Mouse (Mus musculus): ENCODE data around the gene Ribc1. TPM values are rescaled to one million over a fixed set of nuclear protein-coding genes. Genes with fewer than 3 reads are reported as not detected.

Gene Ribc1
- polyA plus RNA-seq, 1 experiment from 2014 or later, result 2.1 TPM

DNA sequence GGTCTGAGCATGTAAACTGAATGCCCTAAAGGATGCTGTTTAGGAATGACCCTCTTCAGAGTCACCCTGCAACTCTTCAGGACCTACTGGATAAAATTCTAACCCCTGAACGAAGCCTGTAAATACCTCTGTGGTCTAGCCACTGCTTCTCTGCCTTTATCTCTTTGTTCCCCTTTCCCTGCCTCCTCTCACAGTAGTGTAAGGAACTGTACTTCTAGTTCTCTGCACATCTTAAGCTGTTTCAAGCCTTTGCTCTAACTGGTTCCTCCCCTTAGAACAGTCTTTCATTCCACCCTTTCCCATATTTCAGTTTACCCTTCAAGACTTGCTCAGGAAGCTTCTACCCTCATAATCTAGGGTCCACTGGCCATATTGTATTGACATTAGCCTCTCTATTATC is 8.2 kb downstream of the Ribc1 start:
- Histone ChIP-seq H3K9ac (ENCODE audit: low read length) (no peak overlapping the region), H3K27ac (ENCODE audit: low read length) (no peak overlapping the region), H3K9me3 (replicated peaks; ENCODE audit: control insufficient read depth, low read length) (no peaks in the 10 kb centered on the region), H3K27me3 (ENCODE audit: control insufficient read depth, insufficient read depth, low read length) (peaks cover 16% of the 10 kb centered on the region), H3K4me1 (ENCODE audit: control insufficient read depth, insufficient read depth, low read length) (no peaks in the 10 kb centered on the region), H3K4me3 (replicated peaks; ENCODE audit: low read length) (no peak overlapping the region), H3K4me2 (ENCODE audit: low read depth, low read length) (no peak overlapping the region), H3K36me3 (ENCODE audit: control insufficient read depth, insufficient read depth, low read length) (no peaks in the 10 kb centered on the region)
- ATAC-seq (ENCODE audit: insufficient read depth, low FRiP score), result no peak
- WGBS, result 65% methylated on average over 1 of the region's 1 CpGs

DNA sequence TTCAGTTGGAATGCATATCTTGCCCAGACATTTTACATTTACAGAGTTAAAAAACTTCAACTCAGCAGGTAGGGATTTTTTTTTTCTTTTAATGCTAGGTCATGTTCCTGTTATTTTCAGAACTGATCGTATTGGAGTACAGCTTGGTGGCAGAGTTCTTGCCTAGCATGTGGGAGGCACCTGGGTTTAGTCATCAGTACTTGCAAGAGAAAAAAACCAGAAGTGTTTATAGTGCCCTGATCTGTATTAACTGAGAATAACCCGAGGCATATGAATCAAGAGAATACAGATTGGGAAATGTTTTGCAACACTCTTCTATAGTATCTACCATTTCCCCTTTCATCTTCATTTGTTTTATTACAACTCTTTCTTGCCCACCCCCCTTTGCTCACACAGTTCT is 13.2 kb downstream of the Ribc1 start:
- 46% methylated on average over 2 of the region's 2 CpGs for WGBS
- Histone ChIP-seq H3K4me3 (replicated peaks; ENCODE audit: low read length) (no peak overlapping the region; the same call in 1 of the 2 replicates), H3K4me2 (ENCODE audit: low read depth, low read length) (peak overlapping the region; percentile 70)

DNA sequence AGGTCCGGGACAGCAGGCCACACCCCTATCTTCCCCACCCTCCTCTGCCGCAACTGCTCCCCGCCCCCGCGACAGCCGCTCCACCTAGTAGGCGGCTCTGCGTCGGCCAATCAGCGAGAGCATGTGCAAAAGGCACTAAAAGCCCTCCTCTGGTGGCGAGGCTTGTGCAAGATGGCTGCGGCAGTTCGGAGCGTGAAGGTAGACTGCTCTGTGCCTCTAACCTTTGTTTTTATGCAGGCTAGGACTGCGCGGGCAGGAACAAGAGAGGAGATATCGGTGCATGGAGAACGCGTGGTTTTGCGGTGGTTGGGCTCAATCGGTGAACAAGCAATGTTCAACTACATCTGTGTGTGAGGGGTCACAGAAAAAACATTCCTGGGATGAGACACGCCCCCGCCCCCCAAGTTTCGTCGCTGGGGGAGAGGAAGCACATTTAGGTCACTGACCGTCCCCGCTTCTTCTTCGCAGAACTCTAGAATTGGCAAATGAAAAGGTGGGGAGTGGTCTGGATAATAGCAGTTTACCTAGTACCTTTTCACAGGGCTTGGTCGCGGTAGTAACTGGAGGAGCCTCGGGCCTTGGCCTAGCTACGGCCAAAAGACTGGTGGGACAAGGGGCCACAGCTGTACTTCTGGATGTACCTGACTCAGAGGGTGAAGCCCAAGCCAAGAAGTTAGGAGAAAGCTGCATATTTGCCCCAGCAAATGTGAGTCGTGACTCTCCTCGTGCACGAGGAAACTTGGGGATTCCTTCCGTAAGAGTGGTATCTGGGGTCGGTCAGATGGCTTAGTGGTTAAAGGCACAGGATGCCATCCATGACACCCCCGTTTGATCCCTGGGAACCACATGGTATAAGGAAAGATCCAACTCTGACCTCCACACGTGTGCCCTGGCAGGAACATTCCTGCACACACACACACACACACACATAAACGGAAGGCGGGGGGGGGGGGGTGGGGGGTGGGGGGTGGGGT is 14.1 kb downstream of the Ribc1 start, which contains the start of gene Hsd17b10:
Hsd17b10 (plus strand) TSS at position 109 of the 974 bp plus-strand sequence.
- Histone ChIP-seq H3K36me3 (ENCODE audit: control insufficient read depth, insufficient read depth, low read length) (no peaks in the 10 kb centered on the region), H3K9me3 (replicated peaks; ENCODE audit: control insufficient read depth, low read length) (no peaks in the 10 kb centered on the region), H3K27ac (ENCODE audit: low read length) (peak within 1 kb of the TSS; percentile 52), H3K4me2 (ENCODE audit: low read depth, low read length) (peak within 1 kb of the TSS; percentile 70), H3K4me1 (ENCODE audit: control insufficient read depth, insufficient read depth, low read length) (no peaks in the 10 kb centered on the region), H3K9ac (ENCODE audit: low read length) (peak within 1 kb of the TSS; percentile 70), H3K27me3 (ENCODE audit: control insufficient read depth, insufficient read depth, low read length) (peaks cover 14% of the 10 kb centered on the region), H3K4me3 (replicated peaks; ENCODE audit: low read length) (peak within 1 kb of the TSS; percentile 54)
- peak; percentile 96 for ATAC-seq (ENCODE audit: insufficient read depth, low FRiP score)
- WGBS, result 21% methylated on average over 38 of the region's 41 CpGs

More for the DNA sequence above, 13.2 kb downstream of the Ribc1 start:
- Histone ChIP-seq H3K36me3 (ENCODE audit: control insufficient read depth, insufficient read depth, low read length) (no peaks in the 10 kb centered on the region), H3K9me3 (replicated peaks; ENCODE audit: control insufficient read depth, low read length) (no peaks in the 10 kb centered on the region), H3K4me1 (ENCODE audit: control insufficient read depth, insufficient read depth, low read length) (no peaks in the 10 kb centered on the region), H3K27me3 (ENCODE audit: control insufficient read depth, insufficient read depth, low read length) (peaks cover 16% of the 10 kb centered on the region), H3K9ac (ENCODE audit: low read length) (no peak overlapping the region), H3K27ac (ENCODE audit: low read length) (no peak overlapping the region)
- no peak for ATAC-seq (ENCODE audit: insufficient read depth, low FRiP score)

DNA sequence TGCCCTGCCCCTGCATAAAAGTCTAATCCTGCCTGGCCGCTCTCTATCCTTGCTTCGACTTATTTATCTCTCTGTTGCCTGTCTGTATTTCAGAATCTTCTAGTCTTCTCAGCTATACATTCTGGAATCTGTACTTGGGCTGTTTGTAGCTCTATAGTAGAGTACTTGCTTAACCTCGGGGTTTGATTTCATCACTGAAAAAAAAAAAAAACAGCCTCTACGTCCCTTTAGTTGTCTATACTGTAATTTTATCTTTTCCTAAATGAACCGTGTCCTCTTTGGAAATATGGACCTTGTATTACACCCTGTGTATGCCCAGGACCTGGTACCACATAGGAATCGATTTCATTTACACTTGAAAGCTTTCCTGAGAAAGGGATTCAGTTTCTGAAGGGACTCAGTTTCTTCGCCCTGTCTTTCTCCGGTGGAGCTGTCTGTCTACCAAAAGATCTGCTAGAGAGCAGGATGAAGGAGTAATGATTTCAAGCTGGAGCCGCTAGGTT is 14.9 kb downstream of the Ribc1 start:
- 36% methylated on average over 9 of the region's 9 CpGs for WGBS
- ATAC-seq (ENCODE audit: insufficient read depth, low FRiP score), result no peak
- Histone ChIP-seq H3K27me3 (ENCODE audit: control insufficient read depth, insufficient read depth, low read length) (peaks cover 14% of the 10 kb centered on the region), H3K9me3 (replicated peaks; ENCODE audit: control insufficient read depth, low read length) (no peaks in the 10 kb centered on the region), H3K4me3 (replicated peaks; ENCODE audit: low read length) (peak overlapping the region; percentile 54), H3K4me2 (ENCODE audit: low read depth, low read length) (peak overlapping the region; percentile 70), H3K9ac (ENCODE audit: low read length) (peak overlapping the region; percentile 58), H3K36me3 (ENCODE audit: control insufficient read depth, insufficient read depth, low read length) (no peaks in the 10 kb centered on the region), H3K27ac (ENCODE audit: low read length) (peak overlapping the region; percentile 50; the same call in 1 of the 2 replicates), H3K4me1 (ENCODE audit: control insufficient read depth, insufficient read depth, low read length) (no peaks in the 10 kb centered on the region)

DNA sequence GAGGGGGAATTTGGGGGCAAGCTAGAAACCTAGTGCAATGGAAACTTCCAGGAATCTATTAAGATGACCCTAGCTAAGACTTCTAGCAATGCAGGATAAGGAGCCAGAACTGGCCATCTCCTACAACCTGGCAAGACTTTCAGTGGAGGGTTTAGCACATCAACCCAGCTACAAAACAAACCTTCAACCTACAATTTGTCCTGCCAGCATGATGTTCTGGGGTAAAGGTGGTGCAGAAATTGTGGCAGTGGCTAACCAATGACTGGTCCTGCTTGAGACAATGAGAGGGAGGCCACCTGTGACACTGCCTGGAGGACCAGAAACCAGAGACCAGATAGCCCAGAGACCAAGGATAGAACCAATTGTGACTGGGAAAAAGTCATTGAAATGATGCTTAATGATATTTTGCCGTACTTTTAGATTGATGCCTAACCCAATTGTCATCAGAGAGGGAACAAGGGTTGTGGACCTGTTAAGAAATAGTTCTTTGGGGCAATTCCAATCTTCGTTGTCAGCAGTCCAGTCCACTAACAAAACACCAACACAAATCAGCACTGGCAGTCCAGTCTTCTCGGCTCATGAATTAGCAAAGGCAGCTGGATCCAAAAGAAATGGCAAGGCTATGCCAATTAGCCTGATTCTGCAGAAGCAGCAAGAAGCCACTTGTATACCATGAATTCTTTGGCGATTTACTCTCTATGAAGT is 16.9 kb downstream of the Ribc1 start:
- H3K4me2 ChIP-seq (ENCODE audit: low read depth, low read length), result no peak overlapping the region
- no peak overlapping the region for H3K4me3 ChIP-seq (replicated peaks; ENCODE audit: low read length)
- H3K27me3 ChIP-seq (ENCODE audit: control insufficient read depth, insufficient read depth, low read length), result peaks cover 14% of the 10 kb centered on the region
- no peak overlapping the region for H3K27ac ChIP-seq (ENCODE audit: low read length)
- no peak overlapping the region for H3K9ac ChIP-seq (ENCODE audit: low read length)
- no peaks in the 10 kb centered on the region for H3K9me3 ChIP-seq (replicated peaks; ENCODE audit: control insufficient read depth, low read length)
- 71% methylated on average over 4 of the region's 4 CpGs for WGBS
- ATAC-seq (ENCODE audit: insufficient read depth, low FRiP score), result no peak
- H3K36me3 ChIP-seq (ENCODE audit: control insufficient read depth, insufficient read depth, low read length), result no peaks in the 10 kb centered on the region
- H3K4me1 ChIP-seq (ENCODE audit: control insufficient read depth, insufficient read depth, low read length), result no peaks in the 10 kb centered on the region

Other genes starting within 250 kb of the Ribc1 start
- 37.2 and 41.0 TPM in 2 replicates for gene Huwe1, start 215.5 kb downstream of the Ribc1 start, polyA plus RNA-seq (2015; fragmentation: Nextera tagmentation; extraction: Ambion mirVana)
- 191 and 196 TPM in 2 replicates for gene Hsd17b10, start 14.4 kb downstream of the Ribc1 start, polyA plus RNA-seq (2015; fragmentation: Nextera tagmentation; extraction: Ambion mirVana)
- gene Smc1a, start 133 bp upstream of the Ribc1 start, polyA plus RNA-seq (2015; fragmentation: Nextera tagmentation; extraction: Ambion mirVana), result 91.0 and 98.3 TPM in 2 replicates
- gene Iqsec2, start 128.0 kb upstream of the Ribc1 start, polyA plus RNA-seq (2015; fragmentation: Nextera tagmentation; extraction: Ambion mirVana), result 3.3 and 3.8 TPM in 2 replicates
- 35.3 and 47.4 TPM in 2 replicates for gene Kdm5c, start 216.7 kb upstream of the Ribc1 start, polyA plus RNA-seq (2015; fragmentation: Nextera tagmentation; extraction: Ambion mirVana)